Mouse (Mus musculus): ENCODE results near the gene Helz.

Gene Helz

GRCm38 (mm10) chr11:107613906-107614305, 66.2 kb downstream of the Helz start:
- DNase-seq (ENCODE audit: extremely low read depth, low read depth): no peak

- no peak for DNase-seq (ENCODE audit: extremely low read depth, low read depth)
These were observed 68.0 kb downstream of the Helz start for GRCm38 (mm10) chr11:107615696-107616095.

- no peak for DNase-seq (ENCODE audit: extremely low read depth, low read depth)
These were observed 70.2 kb downstream of the Helz start for GRCm38 (mm10) chr11:107617976-107618375.

GRCm38 (mm10) chr11:107624661-107625060, 76.9 kb downstream of the Helz start:
- DNase-seq (ENCODE audit: extremely low read depth, low read depth): no peak

GRCm38 (mm10) chr11:107625746-107626145, 78.0 kb downstream of the Helz start:
- DNase-seq (ENCODE audit: extremely low read depth, low read depth): no peak

GRCm38 (mm10) chr11:107629504-107629903, 81.8 kb downstream of the Helz start:
- no peak for DNase-seq (ENCODE audit: extremely low read depth, low read depth)

GRCm38 (mm10) chr11:107629951-107630350, 82.2 kb downstream of the Helz start:
- DNase-seq (ENCODE audit: extremely low read depth, low read depth): no peak

- DNase-seq (ENCODE audit: extremely low read depth, low read depth): no peak
These were observed 83.4 kb downstream of the Helz start for GRCm38 (mm10) chr11:107631124-107631523.

GRCm38 (mm10) chr11:107633563-107634146, 85.9 kb downstream of the Helz start:
- DNase-seq (ENCODE audit: extremely low read depth, low read depth): no peak

- DNase-seq (ENCODE audit: extremely low read depth, low read depth): no peak
These were observed 90.4 kb downstream of the Helz start for GRCm38 (mm10) chr11:107638137-107638536.

- peak; percentile 47 for DNase-seq (ENCODE audit: extremely low read depth, low read depth)
These were observed 91.9 kb downstream of the Helz start for GRCm38 (mm10) chr11:107639657-107640056.

- DNase-seq (ENCODE audit: extremely low read depth, low read depth): no peak
These were observed 96.7 kb downstream of the Helz start for GRCm38 (mm10) chr11:107644461-107644860.

- no peak for DNase-seq (ENCODE audit: extremely low read depth, low read depth)
These were observed 99.6 kb downstream of the Helz start for GRCm38 (mm10) chr11:107647330-107647729.

GRCm38 (mm10) chr11:107648668-107649067, 100.9 kb downstream of the Helz start:
- DNase-seq (ENCODE audit: extremely low read depth, low read depth): no peak

- DNase-seq (ENCODE audit: extremely low read depth, low read depth): no peak
These were observed 101.7 kb downstream of the Helz start for GRCm38 (mm10) chr11:107649458-107649857.

- DNase-seq (ENCODE audit: extremely low read depth, low read depth): no peak
These were observed 102.8 kb downstream of the Helz start for GRCm38 (mm10) chr11:107650422-107651051.

- no peak for DNase-seq (ENCODE audit: extremely low read depth, low read depth)
These were observed 103.7 kb downstream of the Helz start for GRCm38 (mm10) chr11:107651391-107651790.

- DNase-seq (ENCODE audit: extremely low read depth, low read depth): no peak
These were observed 104.4 kb downstream of the Helz start for GRCm38 (mm10) chr11:107652137-107652536.

- DNase-seq (ENCODE audit: extremely low read depth, low read depth): no peak
These were observed 107.8 kb downstream of the Helz start for GRCm38 (mm10) chr11:107655538-107655937.

GRCm38 (mm10) chr11:107657117-107657516, 109.4 kb downstream of the Helz start:
- no peak for DNase-seq (ENCODE audit: extremely low read depth, low read depth)

- no peak for DNase-seq (ENCODE audit: extremely low read depth, low read depth)
These were observed 112.7 kb downstream of the Helz start for GRCm38 (mm10) chr11:107660452-107660851.

- no peak for DNase-seq (ENCODE audit: extremely low read depth, low read depth)
These were observed 114.9 kb downstream of the Helz start for GRCm38 (mm10) chr11:107662666-107663065.

GRCm38 (mm10) chr11:107667542-107667941, 119.8 kb downstream of the Helz start:
- DNase-seq (ENCODE audit: extremely low read depth, low read depth): no peak

Data from MEL-GATA-1-ER (cell line).